Mouse (Mus musculus) brain, embryonic 18.5 days (tissue): ENCODE measurements around the gene Unk.

Source experiments
- DNase-seq: peaks from one replicate; pipeline ENCODE4 v3.0.0-alpha.2; 2012; ENCODE audit warnings: low read depth, low spot score

Unk gene

GRCm38 (mm10) chr11:116061641-116062415, 31.7 kb downstream of the Unk start:
- no peak for DNase-seq

GRCm38 (mm10) chr11:116062521-116062920, 32.4 kb downstream of the Unk start:
- no peak for DNase-seq

GRCm38 (mm10) chr11:116063562-116063961, 33.4 kb downstream of the Unk start:
- DNase-seq = no peak

GRCm38 (mm10) chr11:116064187-116064867, 34.2 kb downstream of the Unk start:
- DNase-seq = no peak

GRCm38 (mm10) chr11:116065345-116065744, 35.2 kb downstream of the Unk start:
- no peak for DNase-seq

GRCm38 (mm10) chr11:116071510-116071909, 41.4 kb downstream of the Unk start:
- DNase-seq = no peak

GRCm38 (mm10) chr11:116072608-116073007, 42.5 kb downstream of the Unk start:
- no peak for DNase-seq

GRCm38 (mm10) chr11:116074436-116074991, 44.4 kb downstream of the Unk start:
- DNase-seq = no peak

GRCm38 (mm10) chr11:116075539-116076265, 45.6 kb downstream of the Unk start:
- no peak for DNase-seq

- DNase-seq = no peak
Observed at GRCm38 (mm10) chr11:116076266-116076540, 46.1 kb downstream of the Unk start.

GRCm38 (mm10) chr11:116076836-116077235, 46.7 kb downstream of the Unk start:
- no peak for DNase-seq

GRCm38 (mm10) chr11:116077446-116078204, 47.5 kb downstream of the Unk start, which contains the start of gene Unc13d:
TSS of gene Unc13d (minus strand) at chr11:116077961.
- DNase-seq = no peak

- DNase-seq = no peak
Observed at GRCm38 (mm10) chr11:116078221-116078620, 48.1 kb downstream of the Unk start.

- no peak for DNase-seq
Observed at GRCm38 (mm10) chr11:116078676-116079320, 48.7 kb downstream of the Unk start.

GRCm38 (mm10) chr11:116079511-116079910, 49.4 kb downstream of the Unk start:
- no peak for DNase-seq

- DNase-seq = no peak
Observed at GRCm38 (mm10) chr11:116081081-116081480, 51.0 kb downstream of the Unk start.

GRCm38 (mm10) chr11:116083096-116083672, 53.1 kb downstream of the Unk start:
- DNase-seq = no peak

- no peak for DNase-seq
Observed at GRCm38 (mm10) chr11:116084166-116084565, 54.0 kb downstream of the Unk start.

- peak; percentile 99 for DNase-seq
Observed at GRCm38 (mm10) chr11:116086258-116087193, 56.4 kb downstream of the Unk start, which contains the start of gene Wbp2. TSS of gene Wbp2 (minus strand) at chr11:116086995.
